Mouse (Mus musculus): Measurements from ENCODE around the gene Gm49711. TPM values are rescaled to one million over a fixed set of nuclear protein-coding genes. Genes with fewer than 3 reads are reported as not detected.
"Not testable (repeated sequence)": the region's sequence is repeated elsewhere in the genome, so short reads cannot be mapped to it uniquely, and the experiment has no call there.

Gene Gm49711
- polyA plus RNA-seq, 1 experiment: 0.13 TPM

GRCm38 (mm10) chr16:92183477-92183876, 125.4 kb downstream of the Gm49711 start:
- Histone ChIP-seq H3K4me1 (ENCODE audit: control insufficient read depth) (no peaks in the 10 kb centered on the region), H3K27me3 (ENCODE audit: control insufficient read depth) (no peaks in the 10 kb centered on the region), H3K9me3 (ENCODE audit: control insufficient read depth, low read length) (no peaks in the 10 kb centered on the region), H3K36me3 (ENCODE audit: control insufficient read depth) (no peaks in the 10 kb centered on the region), H3K4me3 (replicated peaks) (no peak overlapping the region)
- TF ChIP-seq TAL1 (IDR thresholded peaks at IDR 0.05; ENCODE audit: low read length): no peak
- TF ChIP-seq GATA1 (IDR thresholded peaks at IDR 0.05; ENCODE audit: low read length): no peak

GRCm38 (mm10) chr16:92190603-92191002, 132.5 kb downstream of the Gm49711 start:
- H3K27me3 ChIP-seq (ENCODE audit: control insufficient read depth): no peaks in the 10 kb centered on the region
- peaks cover 3% of the 10 kb centered on the region; the same call in 1 of the 2 replicates for H3K9me3 ChIP-seq (ENCODE audit: control insufficient read depth, low read length)
- no peaks in the 10 kb centered on the region for H3K36me3 ChIP-seq (ENCODE audit: control insufficient read depth)
- H3K4me3 ChIP-seq (replicated peaks): no peak overlapping the region
- no peaks in the 10 kb centered on the region for H3K4me1 ChIP-seq (ENCODE audit: control insufficient read depth)
- TF ChIP-seq TAL1 (IDR thresholded peaks at IDR 0.05; ENCODE audit: low read length) (no peak), GATA1 (IDR thresholded peaks at IDR 0.05; ENCODE audit: low read length) (no peak)

- no peak overlapping the region for H3K4me3 ChIP-seq (replicated peaks)
- TF ChIP-seq TAL1 (IDR thresholded peaks at IDR 0.05; ENCODE audit: low read length): no peak
- TF ChIP-seq GATA1 (IDR thresholded peaks at IDR 0.05; ENCODE audit: low read length): no peak
- no peaks in the 10 kb centered on the region for H3K27me3 ChIP-seq (ENCODE audit: control insufficient read depth)
- no peaks in the 10 kb centered on the region for H3K4me1 ChIP-seq (ENCODE audit: control insufficient read depth)
- H3K9me3 ChIP-seq (ENCODE audit: control insufficient read depth, low read length): peaks cover 3% of the 10 kb centered on the region; the same call in 1 of the 2 replicates
- no peaks in the 10 kb centered on the region for H3K36me3 ChIP-seq (ENCODE audit: control insufficient read depth)
Measured at GRCm38 (mm10) chr16:92195094-92195493, 137.0 kb downstream of the Gm49711 start.

- H3K27me3 ChIP-seq (ENCODE audit: control insufficient read depth): no peaks in the 10 kb centered on the region
- no peaks in the 10 kb centered on the region for H3K36me3 ChIP-seq (ENCODE audit: control insufficient read depth)
- no peak for TF ChIP-seq TAL1 (IDR thresholded peaks at IDR 0.05; ENCODE audit: low read length)
- no peak for TF ChIP-seq GATA1 (IDR thresholded peaks at IDR 0.05; ENCODE audit: low read length)
- no peaks in the 10 kb centered on the region for H3K4me1 ChIP-seq (ENCODE audit: control insufficient read depth)
- peaks cover 3% of the 10 kb centered on the region; the same call in 1 of the 2 replicates for H3K9me3 ChIP-seq (ENCODE audit: control insufficient read depth, low read length)
- no peak overlapping the region for H3K4me3 ChIP-seq (replicated peaks)
Measured at GRCm38 (mm10) chr16:92196741-92197331, 138.7 kb downstream of the Gm49711 start.

- TF ChIP-seq TAL1 (IDR thresholded peaks at IDR 0.05; ENCODE audit: low read length) (no peak), GATA1 (IDR thresholded peaks at IDR 0.05; ENCODE audit: low read length) (no peak)
Measured at GRCm38 (mm10) chr16:92200615-92201014, 142.5 kb downstream of the Gm49711 start.

GRCm38 (mm10) chr16:92203599-92203998, 145.5 kb downstream of the Gm49711 start:
- TF ChIP-seq GATA1 (IDR thresholded peaks at IDR 0.05; ENCODE audit: low read length) (no peak), TAL1 (IDR thresholded peaks at IDR 0.05; ENCODE audit: low read length) (no peak)
- no peaks in the 10 kb centered on the region for H3K27me3 ChIP-seq (ENCODE audit: control insufficient read depth)
- no peaks in the 10 kb centered on the region for H3K9me3 ChIP-seq (ENCODE audit: control insufficient read depth, low read length)
- no peak overlapping the region for H3K4me3 ChIP-seq (replicated peaks)
- no peaks in the 10 kb centered on the region for H3K4me1 ChIP-seq (ENCODE audit: control insufficient read depth)
- no peaks in the 10 kb centered on the region for H3K36me3 ChIP-seq (ENCODE audit: control insufficient read depth)

More at GRCm38 (mm10) chr16:92200615-92201014, 142.5 kb downstream of the Gm49711 start:
- Histone ChIP-seq H3K36me3 (ENCODE audit: control insufficient read depth) (no peaks in the 10 kb centered on the region), H3K9me3 (ENCODE audit: control insufficient read depth, low read length) (no peaks in the 10 kb centered on the region), H3K27me3 (ENCODE audit: control insufficient read depth) (no peaks in the 10 kb centered on the region), H3K4me1 (ENCODE audit: control insufficient read depth) (no peaks in the 10 kb centered on the region), H3K4me3 (replicated peaks) (no peak overlapping the region)

GRCm38 (mm10) chr16:92209291-92209781, 151.2 kb downstream of the Gm49711 start:
- Histone ChIP-seq H3K4me3 (replicated peaks) (no peak overlapping the region), H3K27me3 (ENCODE audit: control insufficient read depth) (no peaks in the 10 kb centered on the region), H3K4me1 (ENCODE audit: control insufficient read depth) (no peaks in the 10 kb centered on the region), H3K36me3 (ENCODE audit: control insufficient read depth) (no peaks in the 10 kb centered on the region), H3K9me3 (ENCODE audit: control insufficient read depth, low read length) (peaks cover 5% of the 10 kb centered on the region; the same call in 1 of the 2 replicates)
- TF ChIP-seq GATA1 (IDR thresholded peaks at IDR 0.05; ENCODE audit: low read length) (no peak), TAL1 (IDR thresholded peaks at IDR 0.05; ENCODE audit: low read length) (no peak)

- not testable (repeated sequence) for H3K27me3 ChIP-seq (ENCODE audit: control insufficient read depth); H3K4me3 ChIP-seq (replicated peaks); H3K9me3 ChIP-seq (ENCODE audit: control insufficient read depth, low read length); H3K36me3 ChIP-seq (ENCODE audit: control insufficient read depth); H3K4me1 ChIP-seq (ENCODE audit: control insufficient read depth)
Measured at GRCm38 (mm10) chr16:92210316-92210715, 152.2 kb downstream of the Gm49711 start.

- not testable (repeated sequence) for H3K9me3 ChIP-seq (ENCODE audit: control insufficient read depth, low read length); H3K4me3 ChIP-seq (replicated peaks); H3K36me3 ChIP-seq (ENCODE audit: control insufficient read depth); H3K27me3 ChIP-seq (ENCODE audit: control insufficient read depth); H3K4me1 ChIP-seq (ENCODE audit: control insufficient read depth)
Measured at GRCm38 (mm10) chr16:92213911-92214310, 155.8 kb downstream of the Gm49711 start.

Data from erythroblast, embryonic 14.5 days (primary cell).